Mouse (Mus musculus) heart, embryonic 16.5 days (tissue): ENCODE measurements around the gene Aldh9a1. TPM values are rescaled to one million over a fixed set of nuclear protein-coding genes. Genes with fewer than 3 reads are reported as not detected.

ENCODE experiments used
- ATAC-seq: fragments of 200-750 bp; cut with Nextera tagmentation; replicated peaks from 2 replicates; pipeline ENCODE4 v1.8.0; 2017; ENCODE audit warnings: moderate number of reproducible peaks; ENCODE audit not compliant: insufficient read depth, low FRiP score; ENCODE audit errors: extremely low read depth
- H3K27ac ChIP-seq: fragments of 300-500 bp; sonication (generic); 2 replicates; pipeline ENCODE4 v1.5.1; 2014; ENCODE audit warnings: mild to moderate bottlenecking, low read length, control low read depth, moderate library complexity
- H3K27me3 ChIP-seq: fragments of 300-500 bp; sonication (generic); 2 replicates; pipeline ENCODE4 v1.6.1; 2014; ENCODE audit warnings: low read length, mixed read lengths; ENCODE audit not compliant: control insufficient read depth, insufficient read depth
- H3K36me3 ChIP-seq: fragments of 300-500 bp; sonication (generic); 2 replicates; pipeline ENCODE4 v1.6.1; 2014; ENCODE audit not compliant: control insufficient read depth, insufficient read depth
- H3K4me1 ChIP-seq: fragments of 300-500 bp; sonication (generic); 2 replicates; pipeline ENCODE4 v1.6.1; 2014; ENCODE audit warnings: low read length, mixed read lengths; ENCODE audit not compliant: control insufficient read depth, insufficient read depth
- H3K4me2 ChIP-seq: fragments of 300-500 bp; sonication (generic); 2 replicates; pipeline ENCODE4 v1.6.1; 2014; ENCODE audit warnings: low read depth, mild to moderate bottlenecking, control low read depth, low read length
- H3K4me3 ChIP-seq: fragments of 300-500 bp; sonication (generic); 2 replicates; pipeline ENCODE4 v1.5.1; 2014; ENCODE audit warnings: mild to moderate bottlenecking, control low read depth, low read length
- H3K9ac ChIP-seq: fragments of 300-500 bp; sonication (generic); 2 replicates; pipeline ENCODE4 v1.6.1; 2014; ENCODE audit warnings: low read length, control low read depth
- H3K9me3 ChIP-seq: fragments of 300-500 bp; sonication (generic); replicated peaks from 2 replicates; pipeline ENCODE4 v1.6.1; 2016; ENCODE audit warnings: low read length; ENCODE audit not compliant: control insufficient read depth
- WGBS: fragments of 180-500 bp; shearing (Covaris S2); extraction: QIAGEN DNeasy Blood & Tissue Kit; methylation state at CpG from one replicate; pipeline ENCODE4 v1.1.7; 2014; 5-methylcytosine and 5-hydroxymethylcytosine counted together
- polyA plus RNA-seq: library from polyadenylated mRNA; unstranded; fragments of >200 nt; fragmentation: Nextera tagmentation; extraction: Ambion mirVana; gene quantifications from 2 replicates; pipeline ENCODE4 v1.2.1, GENCODE M21; 2015

The Aldh9a1 gene
- 37.3 and 42.0 TPM in 2 replicates for polyA plus RNA-seq

DNA sequence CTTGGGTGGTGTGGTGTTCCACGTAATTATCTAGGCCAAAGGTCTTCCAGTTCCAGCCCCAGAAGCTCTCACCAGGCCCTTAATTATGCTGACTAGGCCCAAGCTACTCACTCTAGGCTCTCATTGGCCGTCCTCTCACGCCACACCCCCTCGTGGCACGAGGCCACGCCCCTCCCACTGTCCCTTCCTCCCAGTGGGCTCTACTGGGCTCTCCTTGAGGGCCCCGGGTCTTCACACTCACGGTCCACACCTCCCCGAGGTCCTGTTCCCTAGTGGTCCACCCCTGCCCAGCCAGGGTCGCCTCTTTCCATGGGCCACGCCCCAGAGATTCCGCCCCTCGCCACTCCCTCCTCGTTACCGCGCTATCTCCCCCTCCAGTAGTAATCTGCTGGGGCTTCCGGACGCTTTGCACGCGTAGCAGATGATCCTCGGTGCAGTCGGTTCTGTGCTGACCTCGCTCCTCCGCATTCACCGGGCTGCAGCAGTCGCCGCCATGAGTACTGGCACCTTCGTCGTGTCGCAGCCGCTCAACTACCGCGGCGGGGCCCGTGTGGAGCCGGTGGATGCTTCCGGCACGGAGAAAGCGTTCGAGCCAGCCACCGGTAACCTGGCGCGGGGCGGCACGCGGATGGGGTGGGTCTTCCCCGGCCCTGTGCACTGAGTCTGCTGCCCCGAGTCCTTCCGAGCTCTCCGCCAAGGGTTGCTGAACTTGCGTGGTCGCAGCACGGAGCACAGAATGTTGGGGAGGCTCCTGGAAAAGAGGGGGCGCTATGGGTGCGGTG, at the start of gene Aldh9a1:
Gene Aldh9a1, plus strand, starts transcription at position 177 of the 782 bp plus-strand sequence.
- H3K9ac ChIP-seq = peak within 1 kb of the TSS; percentile 86
- peaks cover 7% of the 10 kb centered on the region for H3K36me3 ChIP-seq
- H3K9me3 ChIP-seq = no peaks in the 10 kb centered on the region
- WGBS = under 1% methylated on average over 55 of the region's 55 CpGs
- peak within 1 kb of the TSS; percentile 88 for H3K27ac ChIP-seq
- H3K27me3 ChIP-seq = no peaks in the 10 kb centered on the region
- peak; percentile 99 for ATAC-seq
- peak within 1 kb of the TSS; percentile 91 for H3K4me2 ChIP-seq
- H3K4me3 ChIP-seq = peak within 1 kb of the TSS; percentile 76
- H3K4me1 ChIP-seq = peaks cover 2% of the 10 kb centered on the region; the same call in 1 of the 2 replicates

DNA sequence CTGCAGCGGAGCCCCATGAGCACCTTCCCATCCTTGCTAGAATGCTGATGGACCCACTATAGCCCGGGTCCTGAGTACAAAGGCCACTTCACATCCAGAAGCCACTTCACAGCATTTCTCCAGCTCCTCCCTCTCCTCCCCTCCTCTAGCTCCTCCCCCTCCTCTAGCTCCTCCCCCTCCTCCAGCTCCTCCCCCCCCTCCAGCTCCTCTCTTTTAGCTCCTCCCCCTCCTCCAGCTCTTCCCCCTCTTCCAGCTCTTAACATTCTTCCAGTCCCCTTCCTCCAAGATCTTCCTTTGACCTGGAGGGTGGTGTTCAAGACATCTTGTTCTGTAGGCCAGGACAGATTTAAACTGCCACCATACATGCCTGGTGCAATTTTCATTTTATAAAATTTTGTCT, 49.7 kb upstream of the Aldh9a1 start:
- no peaks in the 10 kb centered on the region for H3K27me3 ChIP-seq
- WGBS = 69% methylated on average over 2 of the region's 2 CpGs
- no peak overlapping the region for H3K4me2 ChIP-seq

DNA sequence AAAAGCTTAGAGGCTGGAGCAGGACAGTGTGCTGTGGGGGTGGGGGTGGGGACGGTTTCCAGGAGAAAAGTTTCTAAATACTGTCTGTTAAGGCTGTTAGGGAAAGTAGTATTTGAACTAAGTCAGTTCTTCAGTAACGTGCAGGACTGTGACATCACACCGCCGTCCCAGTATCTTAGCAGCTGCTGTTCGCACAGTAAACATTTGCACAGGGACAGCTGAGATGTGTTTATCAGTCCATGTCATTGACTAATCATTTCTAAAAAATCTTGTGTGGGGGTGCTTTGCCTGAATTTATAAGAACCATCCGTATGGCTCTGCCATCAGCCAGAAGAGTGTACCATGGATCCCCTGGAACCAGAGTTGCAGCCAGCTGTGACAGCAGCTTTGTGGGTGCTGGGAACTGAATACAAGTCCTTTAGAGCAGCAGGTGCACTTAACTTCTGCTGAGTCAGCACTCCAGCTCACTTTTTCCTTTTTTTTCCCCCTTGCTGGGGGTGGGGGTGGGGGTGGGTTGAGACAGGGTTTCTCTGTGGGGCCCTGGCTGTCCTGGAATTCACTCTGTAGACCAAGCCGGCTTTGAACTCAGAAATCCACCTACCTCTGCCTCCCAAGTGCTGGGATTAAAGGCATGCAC, 44.2 kb upstream of the Aldh9a1 start:
- Histone ChIP-seq H3K27me3 (no peaks in the 10 kb centered on the region), H3K9ac (no peak overlapping the region), H3K4me3 (no peak overlapping the region), H3K27ac (no peak overlapping the region), H3K9me3 (no peaks in the 10 kb centered on the region), H3K36me3 (peaks cover 2% of the 10 kb centered on the region; the same call in 1 of the 2 replicates), H3K4me2 (no peak overlapping the region), H3K4me1 (peaks cover 8% of the 10 kb centered on the region)
- ATAC-seq = no peak
- 61% methylated on average over 7 of the region's 7 CpGs for WGBS

More for the DNA sequence above, 49.7 kb upstream of the Aldh9a1 start:
- Histone ChIP-seq H3K4me1 (no peaks in the 10 kb centered on the region), H3K9me3 (no peaks in the 10 kb centered on the region), H3K36me3 (no peaks in the 10 kb centered on the region), H3K9ac (no peak overlapping the region), H3K4me3 (no peak overlapping the region), H3K27ac (no peak overlapping the region)
- no peak for ATAC-seq

DNA sequence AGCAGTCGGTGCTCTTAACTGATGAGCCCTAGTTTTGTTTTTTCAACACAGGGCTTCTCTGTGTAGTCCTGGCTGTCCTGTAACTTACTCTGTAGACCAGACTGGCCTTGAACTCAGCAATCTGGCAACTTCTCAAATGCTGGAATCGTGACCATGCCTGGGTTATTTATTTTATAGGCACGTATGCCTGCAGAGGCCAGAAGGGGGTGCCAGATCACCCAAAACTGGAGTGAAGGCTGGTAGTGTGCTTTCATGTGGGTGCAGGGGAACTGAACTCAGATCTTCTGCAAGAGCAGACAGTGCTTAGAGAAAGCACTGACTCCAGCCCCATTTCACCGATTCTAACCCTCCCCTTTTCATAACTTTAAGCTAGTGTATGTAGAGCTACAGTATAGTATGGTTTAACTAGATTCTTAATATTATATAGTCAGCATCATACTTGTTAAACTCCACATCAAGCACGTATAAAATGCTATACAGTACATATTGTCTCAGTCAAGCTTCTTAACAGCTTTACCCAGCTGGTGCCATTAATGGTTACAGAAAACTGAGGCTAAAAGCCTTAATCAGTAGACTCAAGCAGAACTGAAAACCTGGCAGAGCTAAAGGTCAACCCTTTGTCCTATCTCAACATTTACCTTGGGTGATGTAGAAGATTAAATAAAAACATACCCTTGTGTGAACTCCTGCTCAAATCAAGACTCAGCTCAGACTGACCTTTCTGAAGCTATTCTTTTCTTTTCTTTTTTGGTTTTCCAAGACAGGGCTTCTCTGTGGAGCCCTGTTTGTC, 43.1 kb upstream of the Aldh9a1 start:
- Histone ChIP-seq H3K27me3 (no peaks in the 10 kb centered on the region), H3K4me1 (peaks cover 8% of the 10 kb centered on the region), H3K9me3 (no peaks in the 10 kb centered on the region), H3K4me3 (no peak overlapping the region), H3K36me3 (peaks cover 3% of the 10 kb centered on the region; the same call in 1 of the 2 replicates), H3K27ac (no peak overlapping the region), H3K4me2 (no peak overlapping the region), H3K9ac (no peak overlapping the region)
- no peak for ATAC-seq
- 61% methylated on average over 5 of the region's 5 CpGs for WGBS

DNA sequence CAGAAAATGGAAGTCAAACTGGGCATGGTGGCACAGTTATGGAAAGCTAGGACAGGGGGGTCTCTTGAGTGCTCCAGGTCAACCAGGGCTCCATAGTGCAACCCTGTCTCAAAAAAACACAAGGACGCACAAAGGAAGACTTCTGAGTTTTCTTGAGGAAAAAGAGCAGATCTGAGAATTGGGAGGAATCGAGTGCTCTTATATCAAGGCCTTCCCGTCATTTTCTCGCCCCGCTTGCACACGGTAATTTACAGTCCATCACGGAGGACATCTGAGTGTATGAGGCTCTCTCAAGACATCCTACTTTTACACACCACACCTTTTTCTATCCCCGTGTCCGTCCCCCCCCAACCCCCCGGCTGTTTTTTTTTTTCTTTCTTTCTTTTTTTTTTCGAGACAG, 42.1 kb upstream of the Aldh9a1 start:
- no peak for ATAC-seq
- Histone ChIP-seq H3K27ac (no peak overlapping the region; the same call in 1 of the 2 replicates), H3K4me3 (peak overlapping the region; percentile 89), H3K36me3 (peaks cover 3% of the 10 kb centered on the region; the same call in 1 of the 2 replicates), H3K4me1 (peaks cover 8% of the 10 kb centered on the region), H3K9me3 (no peaks in the 10 kb centered on the region), H3K9ac (peak overlapping the region; percentile 99), H3K4me2 (peak overlapping the region; percentile 75), H3K27me3 (no peaks in the 10 kb centered on the region)
- WGBS = 51% methylated on average over 11 of the region's 11 CpGs

DNA sequence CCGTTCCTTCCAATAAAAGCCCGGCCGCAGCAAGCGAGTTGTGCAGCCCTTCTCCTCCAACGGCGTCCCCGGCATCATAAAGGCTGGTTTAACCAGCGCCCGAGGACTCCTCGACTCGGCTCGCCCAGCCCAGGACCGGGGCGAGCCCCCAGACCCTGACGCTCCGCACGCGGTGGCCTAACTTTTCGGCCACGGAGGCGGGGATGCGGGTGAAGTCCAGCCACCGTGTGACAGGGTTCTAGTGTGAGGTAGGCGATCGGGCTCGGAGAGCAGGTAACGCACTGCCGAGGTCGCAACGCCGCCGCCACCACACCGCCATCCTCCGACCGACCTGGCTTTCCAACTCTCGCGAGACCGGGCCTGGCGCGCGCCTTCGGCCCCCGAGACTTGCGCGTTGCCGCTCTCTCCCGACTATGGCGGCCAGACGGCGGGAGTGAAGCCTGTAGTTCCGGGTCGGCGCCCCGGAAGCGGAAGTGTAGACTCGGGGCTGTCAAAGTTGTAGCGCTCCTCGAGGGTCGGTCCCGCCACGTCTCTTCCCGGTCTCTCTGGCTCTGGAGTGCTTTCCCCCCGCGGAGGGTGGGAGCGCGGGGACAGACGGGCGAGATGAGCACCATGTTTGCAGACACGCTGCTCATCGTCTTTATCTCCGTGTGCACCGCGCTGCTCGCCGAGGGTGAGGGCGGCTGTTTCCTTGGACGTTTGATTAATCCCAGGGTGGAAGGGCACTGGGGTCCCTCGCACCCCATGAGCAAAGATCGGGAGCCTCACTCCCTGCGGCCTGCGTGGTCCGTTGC, 41.3 kb upstream of the Aldh9a1 start, which contains the start of gene Tmco1:
Gene Tmco1, plus strand, starts transcription at position 118 of the 794 bp plus-strand sequence.
- Histone ChIP-seq H3K9ac (peak within 1 kb of the TSS; percentile 99), H3K4me3 (peak within 1 kb of the TSS; percentile 89), H3K9me3 (no peaks in the 10 kb centered on the region), H3K36me3 (peaks cover 3% of the 10 kb centered on the region; the same call in 1 of the 2 replicates), H3K4me1 (peaks cover 8% of the 10 kb centered on the region), H3K27ac (peak within 1 kb of the TSS; percentile 94), H3K27me3 (no peaks in the 10 kb centered on the region), H3K4me2 (peak within 1 kb of the TSS; percentile 93)
- peak; percentile 96 for ATAC-seq
- WGBS = under 1% methylated on average over 78 of the region's 82 CpGs

DNA sequence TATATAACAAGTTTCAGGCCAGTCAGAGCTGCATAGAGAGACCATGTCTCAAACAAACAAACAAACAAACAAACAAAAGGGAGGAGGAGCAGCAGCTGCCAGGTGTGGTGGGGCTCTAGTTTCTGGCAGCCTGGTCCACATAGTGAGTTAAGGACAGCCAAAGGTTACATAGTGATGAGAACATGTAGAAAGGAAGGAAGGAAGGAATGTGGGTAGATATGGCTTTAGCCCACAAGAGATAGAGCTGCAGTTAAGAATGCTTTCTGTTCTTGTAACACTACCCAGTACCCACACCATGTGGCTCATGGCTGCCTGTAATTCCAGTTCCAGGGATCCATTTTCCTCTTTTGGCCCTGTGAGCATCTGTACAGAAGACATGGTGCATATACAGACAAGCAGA, 37.4 kb upstream of the Aldh9a1 start:
- no peak overlapping the region for H3K4me2 ChIP-seq
- peaks cover 8% of the 10 kb centered on the region for H3K4me1 ChIP-seq
- H3K9ac ChIP-seq = no peak overlapping the region
- ATAC-seq = no peak
- H3K27ac ChIP-seq = no peak overlapping the region
- H3K9me3 ChIP-seq = no peaks in the 10 kb centered on the region
- peaks cover 9% of the 10 kb centered on the region for H3K36me3 ChIP-seq
- H3K4me3 ChIP-seq = no peak overlapping the region
- H3K27me3 ChIP-seq = no peaks in the 10 kb centered on the region

DNA sequence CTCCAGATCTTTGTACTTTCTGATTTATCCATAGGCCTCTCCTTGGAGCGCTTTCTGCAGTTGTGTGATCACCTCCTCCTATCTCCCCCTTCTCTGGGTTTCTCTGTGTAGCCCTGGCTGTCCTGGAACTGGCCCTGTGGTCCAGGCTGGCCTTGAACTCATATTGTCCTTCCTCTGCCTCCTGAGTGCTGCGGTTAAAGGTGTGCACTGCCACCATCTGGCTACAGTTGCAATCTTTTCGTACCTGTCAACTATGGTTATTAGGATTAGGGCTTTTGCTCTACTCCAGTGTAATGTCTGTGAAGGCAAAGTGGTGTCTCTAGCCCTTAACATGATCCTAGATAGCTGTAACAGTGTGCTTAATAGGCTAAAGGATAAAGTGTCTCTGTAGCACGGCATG, 36.6 kb upstream of the Aldh9a1 start:
- H3K36me3 ChIP-seq = peaks cover 14% of the 10 kb centered on the region
- H3K4me3 ChIP-seq = no peak overlapping the region
- no peak overlapping the region for H3K9ac ChIP-seq
- H3K9me3 ChIP-seq = no peaks in the 10 kb centered on the region
- no peak overlapping the region for H3K4me2 ChIP-seq
- H3K27ac ChIP-seq = no peak overlapping the region
- no peaks in the 10 kb centered on the region for H3K27me3 ChIP-seq
- 85% methylated on average over 4 of the region's 4 CpGs for WGBS
- no peak for ATAC-seq
- H3K4me1 ChIP-seq = peaks cover 4% of the 10 kb centered on the region
